Mouse (Mus musculus): Measurements from ENCODE around the gene Slc12a4.

DNA sequence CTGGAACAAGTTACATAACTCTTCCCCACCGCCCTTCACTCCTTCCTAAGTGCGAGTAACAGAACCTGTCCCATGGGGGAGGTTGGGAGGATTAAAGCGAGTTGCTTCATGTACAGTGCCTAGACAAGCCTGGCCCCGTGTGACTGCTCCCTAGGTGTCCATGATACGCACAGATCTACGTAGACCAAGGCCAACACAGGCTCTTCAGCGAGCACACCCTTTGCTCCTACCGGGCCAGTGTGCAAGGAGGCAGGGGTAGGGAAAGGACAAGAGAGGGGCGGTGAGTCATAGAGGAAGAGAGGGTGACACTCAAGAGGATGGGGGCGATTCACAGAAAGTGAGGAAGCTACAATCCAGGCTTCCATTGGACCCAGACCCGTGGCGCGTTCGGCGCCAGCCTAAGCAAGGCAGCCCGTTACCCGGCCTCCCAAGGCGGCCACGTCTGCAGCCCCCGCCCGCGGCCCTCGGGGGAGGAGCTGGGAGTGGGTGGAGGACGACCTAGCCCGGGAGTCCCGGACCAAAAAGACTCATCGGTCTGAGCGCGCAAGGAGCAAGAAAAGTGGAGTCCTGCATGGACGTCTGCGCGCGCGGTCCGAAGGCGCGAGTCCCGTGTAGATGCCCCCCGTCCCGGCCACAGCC lies 512 bp downstream of the Slc12a4 start:
- no peak for TF ChIP-seq POLR2A (IDR thresholded peaks at IDR 0.05; ENCODE audit: extremely low read depth, insufficient read depth, low read length)
- TF ChIP-seq CTCF (IDR thresholded peaks at IDR 0.05; ENCODE audit: low read depth, low read length) = no peak
